ENCODE assay signal across 20 mouse cellular contexts in genomic region chr13:8959058-8959457, GRCm38 (mm10). TPM values are rescaled to one million over a fixed set of nuclear protein-coding genes. Genes with fewer than 3 reads are reported as not detected.
DNase-seq lines count a peak whose midpoint lies in the region; ATAC-seq and TF ChIP-seq lines count a peak whose summit lies in the region.
"Not testable (repeated sequence)": the region's sequence is repeated elsewhere in the genome, so short reads cannot be mapped to it uniquely, and the experiment has no call there.
"Had no signal": no experiment of that assay in that cellular context is flagged by ENCODE, and none has a peak within 500 bp of the region (broad histone marks: within the 10 kb centered on the region; RNA-seq: fewer than 3 reads in every experiment).

No protein-coding gene starts in this region.

- H3K9ac ChIP-seq in liver, embryonic 13.5 days; liver, embryonic 15.5 days; liver, postnatal 0 days (replicated peaks): not testable (repeated sequence)

- H3K9me3 ChIP-seq in liver, embryonic 13.5 days (replicated peaks); liver, embryonic 15.5 days (replicated peaks); liver, postnatal 0 days (ENCODE audit: low read length): not testable (repeated sequence)

- not testable (repeated sequence) for DNase-seq in liver, embryonic 13.5 days; liver, postnatal 0 days

- not testable (repeated sequence) for H3K27me3 ChIP-seq in liver, embryonic 13.5 days; liver, embryonic 15.5 days; liver, postnatal 0 days (ENCODE audit: insufficient read depth, low read length)

- ATAC-seq in common myeloid progenitor, adult 5-6 weeks (replicated peaks; ENCODE audit: low read depth, poor library complexity, severe bottlenecking) = 0 out of 2 replicates have a peak, but pooled peaks have one; percentile 6
- ATAC-seq in liver, embryonic 13.5 days (ENCODE audit: low read depth) = 0 out of 2 replicates have a peak, but pooled peaks have one; percentile 13
- ATAC-seq in liver, embryonic 15.5 days (ENCODE audit: insufficient read depth) = peak; percentile 63; the same call in 1 of the 2 replicates
- peak; percentile 38 for ATAC-seq in liver, postnatal 0 days

- not testable (repeated sequence) for H3K27ac ChIP-seq in liver, embryonic 13.5 days; liver, embryonic 15.5 days (replicated peaks); liver, postnatal 0 days (ENCODE audit: low read depth)

- H3K4me1 ChIP-seq in liver, embryonic 13.5 days (replicated peaks); liver, embryonic 15.5 days (replicated peaks); liver, postnatal 0 days (ENCODE audit: insufficient read depth): not testable (repeated sequence)

- TF ChIP-seq EP300 in liver, postnatal 0 days (IDR thresholded peaks at IDR 0.05; ENCODE audit: low read depth) = not testable (repeated sequence)

- WGBS in liver, embryonic 13.5 days (ENCODE audit: insufficient replicate concordance) = 0% methylated on average over 1 of the region's 5 CpGs
- WGBS in liver, embryonic 15.5 days (ENCODE audit: insufficient replicate concordance) = 20% methylated on average over 1 of the region's 5 CpGs
- 22% methylated on average over 1 of the region's 5 CpGs for WGBS in liver, postnatal 0 days (ENCODE audit: insufficient replicate concordance)

- not testable (repeated sequence) for H3K36me3 ChIP-seq in liver, embryonic 13.5 days; liver, embryonic 15.5 days (replicated peaks); liver, postnatal 0 days (replicated peaks; ENCODE audit: insufficient read depth, low read length)

- not testable (repeated sequence) for H3K4me3 ChIP-seq in liver, embryonic 13.5 days (replicated peaks); liver, embryonic 15.5 days (replicated peaks); liver, postnatal 0 days (ENCODE audit: low read depth, low read length)

- H3K4me2 ChIP-seq in liver, embryonic 13.5 days; liver, embryonic 15.5 days; liver, postnatal 0 days (ENCODE audit: low read depth, low read length): not testable (repeated sequence)

- not testable (repeated sequence) for TF ChIP-seq CTCF in liver, postnatal 0 days (IDR thresholded peaks at IDR 0.05; ENCODE audit: low read depth)

RNA-seq across cellular contexts. Expression of gene Idi2, which starts 6.4 kb away (rescaled TPM):
- total RNA-seq in common myeloid progenitor, adult 5-6 weeks (2017) = not detected in 2 replicates
- not detected in 2 replicates for polyA plus RNA-seq in liver, embryonic 13.5 days (2015; fragmentation: Nextera tagmentation; extraction: Ambion mirVana)
- not detected in 2 replicates for polyA plus RNA-seq in liver, embryonic 15.5 days (2015; fragmentation: Nextera tagmentation; extraction: Ambion mirVana)
- not detected in 2 replicates for polyA plus RNA-seq in liver, postnatal 0 days (2015; fragmentation: Nextera tagmentation; extraction: Ambion mirVana)
- total RNA-seq: adrenal gland, adult 18-20 months; adrenal gland, adult 8-10 months; adrenal gland, postnatal 14 days; adrenal gland, postnatal 36 days; ES-E14 had no signal
- polyA plus RNA-seq: C2C12; cerebellum, adult 2 months; embryonic facial prominence, embryonic 11.5 days; erythroblast, embryonic 14.5 days; forebrain, embryonic 12.5 days; forebrain, embryonic 14.5 days; forebrain, embryonic 16.5 days; Patski had no signal

RNA-seq across cellular contexts. Expression of gene Gm9745, which starts 11.0 kb away (rescaled TPM):
- not detected in 2 replicates for total RNA-seq in common myeloid progenitor, adult 5-6 weeks (2017)
- not detected in 2 replicates for polyA plus RNA-seq in liver, embryonic 13.5 days (2015; fragmentation: Nextera tagmentation; extraction: Ambion mirVana)
- not detected in 2 replicates for polyA plus RNA-seq in liver, embryonic 15.5 days (2015; fragmentation: Nextera tagmentation; extraction: Ambion mirVana)
- not detected in 2 replicates for polyA plus RNA-seq in liver, postnatal 0 days (2015; fragmentation: Nextera tagmentation; extraction: Ambion mirVana)
- total RNA-seq: adrenal gland, adult 18-20 months; adrenal gland, adult 8-10 months; adrenal gland, postnatal 14 days; adrenal gland, postnatal 36 days; ES-E14 had no signal
- polyA plus RNA-seq: activated CD4-positive, CD25-positive, alpha-beta regulatory T cell, adult 4 months; C2C12; cerebellum, adult 2 months; embryonic facial prominence, embryonic 11.5 days; embryonic facial prominence, embryonic 13.5 days; erythroblast, embryonic 14.5 days; forebrain, embryonic 10.5 days; forebrain, embryonic 12.5 days; forebrain, embryonic 14.5 days; forebrain, embryonic 16.5 days; Patski had no signal

RNA-seq across cellular contexts. Expression of gene Gtpbp4, which starts 36.8 kb away (rescaled TPM):
- 164 and 207 TPM in 2 replicates for total RNA-seq in common myeloid progenitor, adult 5-6 weeks (2017)
- polyA plus RNA-seq in liver, embryonic 13.5 days (2015; fragmentation: Nextera tagmentation; extraction: Ambion mirVana) = 65.5 and 70.4 TPM in 2 replicates
- polyA plus RNA-seq in liver, embryonic 15.5 days (2015; fragmentation: Nextera tagmentation; extraction: Ambion mirVana) = 34.9 and 35.9 TPM in 2 replicates
- polyA plus RNA-seq in liver, postnatal 0 days (2015; fragmentation: Nextera tagmentation; extraction: Ambion mirVana) = 35.7 and 38.9 TPM in 2 replicates

Comparison
In these comparisons a context has a peak if more than half of its experiments do, and no peak if none do; other contexts are left out.
1. ATAC-seq: peak in every context shown above with its lines; median percentile 63 in liver, embryonic 15.5 days; 38 in liver, postnatal 0 days; 13 in liver, embryonic 13.5 days; 6 in common myeloid progenitor, adult 5-6 weeks.